Mouse (Mus musculus) myocyte (in vitro differentiated cells): ENCODE measurements around the gene Abcg2.

Experiments used
- CEBPB ChIP-seq: IDR thresholded peaks from 2 replicates; pipeline ENCODE4 v1.6.1; 2011; ENCODE audit warnings: mild to moderate bottlenecking, moderate library complexity; ENCODE audit not compliant: poor library complexity, insufficient read depth, severe bottlenecking
- E2F4 ChIP-seq: IDR thresholded peaks from one replicate; pipeline ENCODE4 v1.6.1; 2011; ENCODE audit warnings: mild to moderate bottlenecking, control low read depth, moderate library complexity; ENCODE audit not compliant: insufficient read depth
- MAX ChIP-seq: IDR thresholded peaks from one replicate; pipeline ENCODE4 v1.6.1; 2011; ENCODE audit warnings: low read depth, mild to moderate bottlenecking, control low read depth
- MYOG ChIP-seq, 3 experiments: IDR thresholded peaks; one replicate each; pipeline ENCODE4 v1.6.1; 2011; ENCODE audit warnings: control low read depth in 2 of 3, low read depth in 2 of 3, mild to moderate bottlenecking in 2 of 3; ENCODE audit not compliant: insufficient read length in 2 of 3, control insufficient read depth in 1 of 3, insufficient read depth in 1 of 3
- POLR2A ChIP-seq: IDR thresholded peaks from one replicate; pipeline ENCODE4 v1.6.1; 2011; ENCODE audit warnings: low read depth, mild to moderate bottlenecking, control low read depth, moderate library complexity; ENCODE audit not compliant: insufficient read length
- POLR2AphosphoS2 ChIP-seq: IDR thresholded peaks from one replicate; pipeline ENCODE4 v1.6.1; 2011; ENCODE audit warnings: low read depth, control low read depth; ENCODE audit not compliant: insufficient read length
- SRF ChIP-seq: IDR thresholded peaks from one replicate; pipeline ENCODE4 v1.6.1; 2011; ENCODE audit warnings: low read depth; ENCODE audit not compliant: control insufficient read depth, insufficient read length
- TCF12 ChIP-seq: IDR thresholded peaks from one replicate; pipeline ENCODE4 v1.6.1; 2011; ENCODE audit warnings: mild to moderate bottlenecking, control low read depth; ENCODE audit not compliant: poor library complexity, insufficient read depth, severe bottlenecking
- USF1 ChIP-seq: IDR thresholded peaks from one replicate; pipeline ENCODE4 v1.6.1; 2011; ENCODE audit warnings: low read depth, mild to moderate bottlenecking, control low read depth, moderate library complexity

DNA sequence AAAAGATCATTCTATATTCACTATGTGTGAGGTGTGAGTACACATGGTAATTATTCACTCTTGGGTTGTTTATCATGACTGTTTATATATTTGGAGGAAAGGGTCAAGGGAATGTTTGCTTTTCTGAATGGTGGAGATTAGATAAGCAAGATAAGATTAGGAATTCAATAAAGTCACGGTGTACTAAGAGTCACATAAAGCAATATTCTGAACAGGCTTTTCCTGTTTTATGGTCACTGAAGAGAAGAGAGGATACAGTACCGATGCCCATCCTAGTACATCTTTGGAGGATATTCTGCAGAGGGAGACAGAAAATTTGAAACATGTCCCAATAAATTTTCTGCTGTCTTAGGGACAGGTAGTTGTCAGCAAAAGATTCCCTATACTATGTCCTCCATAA lies 127.6 kb downstream of the Abcg2 start:
- no peak for TF ChIP-seq CEBPB
- no peak for TF ChIP-seq POLR2A
- TF ChIP-seq SRF, result no peak
- TF ChIP-seq POLR2AphosphoS2, result no peak
- no peak for TF ChIP-seq TCF12
- TF ChIP-seq MAX, result no peak
- no peak for TF ChIP-seq E2F4
- no peak for TF ChIP-seq MYOG (IDR thresholded peaks at IDR 0.05; ENCODE audit: control insufficient read depth in 1 of 3, insufficient read depth in 1 of 3, insufficient read length in 2 of 3, low read depth in 2 of 3)
- no peak for TF ChIP-seq USF1
